Mouse (Mus musculus) ES-E14 (cell line): ENCODE measurements around the gene Samd7. TPM values are rescaled to one million over a fixed set of nuclear protein-coding genes. Genes with fewer than 3 reads are reported as not detected.

Source experiments
- DNase-seq: peaks from one replicate; pipeline ENCODE4 v3.0.0-alpha.2; 2013; ENCODE audit warnings: low read depth, low spot score
- H3K27ac ChIP-seq: 2 replicates; pipeline ENCODE4 v1.5.1; 2012; ENCODE audit warnings: low read depth, mild to moderate bottlenecking, low read length, moderate library complexity, mixed read lengths; ENCODE audit not compliant: poor library complexity, insufficient read depth, severe bottlenecking
- H3K36me3 ChIP-seq: 2 replicates; pipeline ENCODE4 v1.6.1; 2012; ENCODE audit warnings: mild to moderate bottlenecking, low read length, moderate library complexity, mixed read lengths; ENCODE audit not compliant: control insufficient read depth, poor library complexity, insufficient read depth, severe bottlenecking
- H3K4me1 ChIP-seq, 2 experiments: fragments of 150-350 bp in 1 of 2; sonication (generic) in 1 of 2; 2 replicates each; pipeline ENCODE4 v1.6.1; 2012; ENCODE audit warnings: low read length in 2 of 2, mild to moderate bottlenecking in 1 of 2, mixed read lengths in 1 of 2; ENCODE audit not compliant: control insufficient read depth in 2 of 2, insufficient read depth in 2 of 2, poor library complexity in 1 of 2
- H3K4me3 ChIP-seq, 2 experiments: fragments of 150-350 bp in 1 of 2; sonication (generic) in 1 of 2; 2 replicates each; pipeline ENCODE4 v1.5.1; 2012; ENCODE audit warnings: low read length in 2 of 2, low read depth in 1 of 2, mild to moderate bottlenecking in 1 of 2, mixed read lengths in 1 of 2; ENCODE audit not compliant: insufficient read depth in 1 of 2, poor library complexity in 1 of 2, severe bottlenecking in 1 of 2
- H3K9ac ChIP-seq: 2 replicates; pipeline ENCODE4 v1.6.1; 2012; ENCODE audit warnings: low read depth, mild to moderate bottlenecking, low read length, mixed read lengths; ENCODE audit not compliant: poor library complexity, insufficient read depth, severe bottlenecking
- H3K9me3 ChIP-seq: fragments of 150-350 bp; sonication (generic); 2 replicates; pipeline ENCODE4 v1.6.1; 2012; ENCODE audit warnings: low read depth, mild to moderate bottlenecking, low read length; ENCODE audit not compliant: control insufficient read depth, insufficient read depth
- CHD2 ChIP-seq: IDR thresholded peaks from 2 replicates; pipeline ENCODE4 v1.6.1; 2014; ENCODE audit warnings: mild to moderate bottlenecking, low read depth, low read length, inconsistent platforms
- HCFC1 ChIP-seq: IDR thresholded peaks from 2 replicates; pipeline ENCODE4 v1.6.1; 2012; ENCODE audit warnings: low read length, inconsistent platforms, borderline replicate concordance; ENCODE audit not compliant: insufficient read depth
- MAFK ChIP-seq: IDR thresholded peaks from 2 replicates; pipeline ENCODE4 v1.6.1; 2014; ENCODE audit warnings: mild to moderate bottlenecking, low read depth, low read length, inconsistent platforms; ENCODE audit not compliant: insufficient read depth
- ZC3H11A ChIP-seq: IDR thresholded peaks from 2 replicates; pipeline ENCODE4 v1.6.1; 2012; ENCODE audit warnings: low read depth, mild to moderate bottlenecking, inconsistent platforms, low read length, borderline replicate concordance
- ZNF384 ChIP-seq: IDR thresholded peaks from 2 replicates; pipeline ENCODE4 v1.6.1; 2012; ENCODE audit warnings: low read depth, low read length, inconsistent platforms
- in situ Hi-C, 2 experiments: fragments of 600-800 bp; cut with MboI; formaldehyde crosslinking; loops; one replicate each; pipeline ENCODE4 v1.15.1; 2025; ENCODE audit warnings: low sequenced_read_pairs in 2 of 2, inconsistent platforms in 1 of 2; ENCODE audit not compliant: unreplicated experiment in 2 of 2
- total RNA-seq: library from RNA; depleted of rRNA; stranded (reverse); fragments of 300-350 nt; gene quantifications from 2 replicates; pipeline ENCODE4 v1.2.3, GENCODE M21; 2012; rRNA removed

Samd7 gene
- total RNA-seq, 1 experiment: 0.49 TPM

GRCm38 (mm10) chr3:30812881-30813280 lies 66.8 kb downstream of the Samd7 start:
- Histone ChIP-seq H3K9ac (no peak overlapping the region), H3K9me3 (no peaks in the 10 kb centered on the region), H3K4me3 (no peak overlapping the region), H3K4me1 (no peaks in the 10 kb centered on the region), H3K27ac (no peak overlapping the region), H3K36me3 (peaks cover 10% of the 10 kb centered on the region)
- TF ChIP-seq MAFK (no peak), ZNF384 (no peak), ZC3H11A (no peak), CHD2 (no peak), HCFC1 (no peak)
- in situ Hi-C loops: no loop called here
- no peak for DNase-seq

Other genes starting within 250 kb of the Samd7 start
- gene Mecom, start 198.3 kb upstream of the Samd7 start, total RNA-seq: 2.1 and 2.3 TPM in 2 replicates
- gene Actrt3, start 146.4 kb upstream of the Samd7 start, total RNA-seq: not detected in 2 replicates
- gene Mynn, start 144.2 kb upstream of the Samd7 start, total RNA-seq: 17.1 and 18.5 TPM in 2 replicates
- 1.9 and 3.8 TPM in 2 replicates for gene Lrriq4, start 101.8 kb upstream of the Samd7 start, total RNA-seq
- 5.6 and 11.3 TPM in 2 replicates for gene Lrrc34, start 98.4 kb upstream of the Samd7 start, total RNA-seq
- 4.3 and 11.4 TPM in 2 replicates for gene Lrrc31, start 46.5 kb upstream of the Samd7 start, total RNA-seq
- gene Sec62, start 46.6 kb downstream of the Samd7 start, total RNA-seq: 69.2 and 75.7 TPM in 2 replicates
- 12.6 and 15.8 TPM in 2 replicates for gene Gpr160, start 109.7 kb downstream of the Samd7 start, total RNA-seq
- gene Phc3, start 223.1 kb downstream of the Samd7 start, total RNA-seq: 7.1 and 7.9 TPM in 2 replicates
- gene Prkci, start 249.5 kb downstream of the Samd7 start, total RNA-seq: 95.2 and 107 TPM in 2 replicates